Mouse (Mus musculus) olfactory bulb, adult 2 months (tissue): ENCODE measurements at regions not wholly inside any gene's neighbourhood (a gene's known extent, or its start where the extent isn't known, plus 50 kb on each side); places are given as distances from the start of the nearest gene placed in this dataset.

ENCODE experiments used
- CTCF ChIP-seq: fragments of 200-500 bp; IDR thresholded peaks from 2 replicates; pipeline ENCODE4 v1.5.1; 2012; ENCODE audit warnings: low read depth, mild to moderate bottlenecking, low read length, moderate library complexity; ENCODE audit not compliant: insufficient read depth
- POLR2A ChIP-seq: fragments of 200-500 bp; IDR thresholded peaks from 2 replicates; pipeline ENCODE4 v1.6.1; 2012; ENCODE audit warnings: mild to moderate bottlenecking, low read depth, low read length, moderate library complexity; ENCODE audit not compliant: insufficient read depth

DNA sequence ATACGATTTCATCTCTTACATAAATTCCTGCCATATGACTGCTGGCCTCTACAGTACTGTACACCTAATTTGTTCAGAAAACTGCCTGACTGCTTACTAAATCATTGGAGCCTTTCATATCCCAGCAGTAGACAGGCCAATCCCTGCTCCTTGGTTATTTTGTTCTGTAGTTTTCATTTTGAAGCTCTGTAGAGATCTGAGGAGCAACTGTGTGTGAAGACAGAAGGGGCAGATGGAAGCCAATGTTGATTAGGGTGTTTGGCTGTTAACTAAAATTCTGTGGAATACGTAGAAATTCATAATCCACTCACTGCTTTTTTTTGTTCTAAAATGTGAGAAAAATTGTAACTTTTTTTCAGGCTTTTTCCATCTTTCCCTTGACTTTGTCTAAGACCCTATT lies 573.1 kb downstream of the Ets1 start:
- no peak for TF ChIP-seq CTCF
- no peak for TF ChIP-seq POLR2A
